Mouse (Mus musculus) myocyte (in vitro differentiated cells): ENCODE measurements around the gene AU040320. TPM values are rescaled to one million over a fixed set of nuclear protein-coding genes. Genes with fewer than 3 reads are reported as not detected.

Experiments used
- H3K27me3 ChIP-seq: one replicate; pipeline ENCODE4 v1.6.1; 2011; ENCODE audit not compliant: control insufficient read depth, insufficient read depth, insufficient read length
- H3K36me3 ChIP-seq: one replicate; pipeline ENCODE4 v1.6.1; 2011; ENCODE audit not compliant: control insufficient read depth, insufficient read depth
- H3K4me2 ChIP-seq: one replicate; pipeline ENCODE4 v1.6.1; 2011; ENCODE audit warnings: low read depth, control low read depth
- H3K4me3 ChIP-seq: one replicate; pipeline ENCODE4 v1.5.1; 2011; ENCODE audit warnings: mild to moderate bottlenecking, control low read depth, moderate library complexity
- H3K79me2 ChIP-seq: one replicate; pipeline ENCODE4 v1.6.1; 2011; ENCODE audit not compliant: control insufficient read depth, insufficient read depth
- H3ac ChIP-seq: one replicate; pipeline ENCODE4 v1.6.1; 2011; ENCODE audit not compliant: control insufficient read depth, insufficient read length
- CEBPB ChIP-seq: IDR thresholded peaks from 2 replicates; pipeline ENCODE4 v1.6.1; 2011; ENCODE audit warnings: mild to moderate bottlenecking, moderate library complexity; ENCODE audit not compliant: poor library complexity, insufficient read depth, severe bottlenecking
- E2F4 ChIP-seq: IDR thresholded peaks from one replicate; pipeline ENCODE4 v1.6.1; 2011; ENCODE audit warnings: mild to moderate bottlenecking, control low read depth, moderate library complexity; ENCODE audit not compliant: insufficient read depth
- MAX ChIP-seq: IDR thresholded peaks from one replicate; pipeline ENCODE4 v1.6.1; 2011; ENCODE audit warnings: low read depth, mild to moderate bottlenecking, control low read depth
- MYOD1 ChIP-seq, 3 experiments: IDR thresholded peaks; one replicate each; pipeline ENCODE4 v1.6.1; 2011; ENCODE audit warnings: control low read depth in 2 of 3, low read depth in 2 of 3, mild to moderate bottlenecking in 2 of 3, moderate library complexity in 1 of 3; ENCODE audit not compliant: insufficient read length in 2 of 3, control insufficient read depth in 1 of 3
- MYOG ChIP-seq, 3 experiments: IDR thresholded peaks; one replicate each; pipeline ENCODE4 v1.6.1; 2011; ENCODE audit warnings: control low read depth in 2 of 3, low read depth in 2 of 3, mild to moderate bottlenecking in 2 of 3; ENCODE audit not compliant: insufficient read length in 2 of 3, control insufficient read depth in 1 of 3, insufficient read depth in 1 of 3
- POLR2A ChIP-seq: IDR thresholded peaks from one replicate; pipeline ENCODE4 v1.6.1; 2011; ENCODE audit warnings: low read depth, mild to moderate bottlenecking, control low read depth, moderate library complexity; ENCODE audit not compliant: insufficient read length
- POLR2AphosphoS2 ChIP-seq: IDR thresholded peaks from one replicate; pipeline ENCODE4 v1.6.1; 2011; ENCODE audit warnings: low read depth, control low read depth; ENCODE audit not compliant: insufficient read length
- REST ChIP-seq: IDR thresholded peaks from one replicate; pipeline ENCODE4 v1.6.1; 2011; ENCODE audit warnings: mild to moderate bottlenecking, control low read depth, moderate library complexity; ENCODE audit not compliant: insufficient read depth, insufficient read length
- SRF ChIP-seq: IDR thresholded peaks from one replicate; pipeline ENCODE4 v1.6.1; 2011; ENCODE audit warnings: low read depth; ENCODE audit not compliant: control insufficient read depth, insufficient read length
- TCF12 ChIP-seq: IDR thresholded peaks from one replicate; pipeline ENCODE4 v1.6.1; 2011; ENCODE audit warnings: mild to moderate bottlenecking, control low read depth; ENCODE audit not compliant: poor library complexity, insufficient read depth, severe bottlenecking
- TCF3 ChIP-seq: IDR thresholded peaks from one replicate; pipeline ENCODE4 v1.6.1; 2011; ENCODE audit warnings: low read depth, control low read depth; ENCODE audit not compliant: insufficient read length
- USF1 ChIP-seq: IDR thresholded peaks from one replicate; pipeline ENCODE4 v1.6.1; 2011; ENCODE audit warnings: low read depth, mild to moderate bottlenecking, control low read depth, moderate library complexity
- polyA plus RNA-seq: library from polyadenylated mRNA; unstranded; fragments of >200 nt; fragmentation: generic; extraction: Trizol; gene quantifications from one replicate; pipeline ENCODE4 v1.2.1, GENCODE M21; 2012; ENCODE audit warnings: missing spikeins

The AU040320 gene
- polyA plus RNA-seq, 1 experiment = 56.6 TPM

- H3ac ChIP-seq = no peak overlapping the region
- peaks cover 5% of the 10 kb centered on the region for H3K36me3 ChIP-seq
- H3K4me2 ChIP-seq = no peak overlapping the region
- H3K27me3 ChIP-seq = no peaks in the 10 kb centered on the region
- no peaks in the 10 kb centered on the region for H3K79me2 ChIP-seq
- no peak for TF ChIP-seq MAX
- TF ChIP-seq POLR2A = no peak
- TF ChIP-seq REST = no peak
- TF ChIP-seq TCF3 = no peak
- TF ChIP-seq MYOD1 (IDR thresholded peaks at IDR 0.05; ENCODE audit: control insufficient read depth in 1 of 3, insufficient read length in 2 of 3, low read depth in 2 of 3) = no peak
- TF ChIP-seq TCF12 = no peak
- no peak for TF ChIP-seq MYOG (IDR thresholded peaks at IDR 0.05; ENCODE audit: control insufficient read depth in 1 of 3, insufficient read depth in 1 of 3, insufficient read length in 2 of 3, low read depth in 2 of 3)
- TF ChIP-seq USF1 = no peak
- no peak for TF ChIP-seq POLR2AphosphoS2
- no peak for TF ChIP-seq SRF
- no peak for TF ChIP-seq E2F4
- no peak for TF ChIP-seq CEBPB
- H3K4me3 ChIP-seq = no peak overlapping the region
These were observed 52.4 kb downstream of the AU040320 start for GRCm38 (mm10) chr4:126805741-126806140.

- no peaks in the 10 kb centered on the region for H3K27me3 ChIP-seq
- no peak overlapping the region for H3K4me3 ChIP-seq
- no peak for TF ChIP-seq CEBPB
- no peak for TF ChIP-seq MYOD1 (IDR thresholded peaks at IDR 0.05; ENCODE audit: control insufficient read depth in 1 of 3, insufficient read length in 2 of 3, low read depth in 2 of 3)
- TF ChIP-seq POLR2A = no peak
- no peak for TF ChIP-seq TCF3
- no peak for TF ChIP-seq REST
- TF ChIP-seq E2F4 = no peak
- no peak for TF ChIP-seq USF1
- no peak for TF ChIP-seq SRF
- TF ChIP-seq MYOG (IDR thresholded peaks at IDR 0.05; ENCODE audit: control insufficient read depth in 1 of 3, insufficient read depth in 1 of 3, insufficient read length in 2 of 3, low read depth in 2 of 3) = no peak
- no peak for TF ChIP-seq POLR2AphosphoS2
- no peak for TF ChIP-seq MAX
- no peak for TF ChIP-seq TCF12
These were observed 53.5 kb downstream of the AU040320 start for GRCm38 (mm10) chr4:126806692-126807427.

GRCm38 (mm10) chr4:126810566-126810965, 57.2 kb downstream of the AU040320 start:
- Histone ChIP-seq H3K36me3 (peaks cover 3% of the 10 kb centered on the region), H3K4me2 (no peak overlapping the region), H3K4me3 (no peak overlapping the region), H3K27me3 (no peaks in the 10 kb centered on the region), H3K79me2 (no peaks in the 10 kb centered on the region), H3ac (no peak overlapping the region)
- no peak for TF ChIP-seq TCF12
- TF ChIP-seq MAX = no peak
- no peak for TF ChIP-seq MYOG (IDR thresholded peaks at IDR 0.05; ENCODE audit: control insufficient read depth in 1 of 3, insufficient read depth in 1 of 3, insufficient read length in 2 of 3, low read depth in 2 of 3)
- TF ChIP-seq POLR2A = no peak
- no peak for TF ChIP-seq POLR2AphosphoS2
- TF ChIP-seq REST = no peak
- no peak for TF ChIP-seq CEBPB
- TF ChIP-seq TCF3 = no peak
- no peak for TF ChIP-seq E2F4
- no peak for TF ChIP-seq MYOD1 (IDR thresholded peaks at IDR 0.05; ENCODE audit: control insufficient read depth in 1 of 3, insufficient read length in 2 of 3, low read depth in 2 of 3)
- TF ChIP-seq USF1 = no peak
- no peak for TF ChIP-seq SRF

More at GRCm38 (mm10) chr4:126806692-126807427, 53.5 kb downstream of the AU040320 start:
- Histone ChIP-seq H3K4me2 (no peak overlapping the region), H3K36me3 (peaks cover 6% of the 10 kb centered on the region), H3ac (no peak overlapping the region), H3K79me2 (no peaks in the 10 kb centered on the region)

GRCm38 (mm10) chr4:126813212-126813611, 59.9 kb downstream of the AU040320 start:
- H3ac ChIP-seq = no peak overlapping the region
- no peaks in the 10 kb centered on the region for H3K27me3 ChIP-seq
- peaks cover 3% of the 10 kb centered on the region for H3K36me3 ChIP-seq
- TF ChIP-seq TCF12 (no peak), MYOD1 (IDR thresholded peaks at IDR 0.05; ENCODE audit: control insufficient read depth in 1 of 3, insufficient read length in 2 of 3, low read depth in 2 of 3) (no peak), USF1 (no peak), SRF (no peak), E2F4 (no peak)
- H3K4me2 ChIP-seq = no peak overlapping the region
- no peak overlapping the region for H3K4me3 ChIP-seq
- no peaks in the 10 kb centered on the region for H3K79me2 ChIP-seq
